Mouse (Mus musculus): ENCODE data around the gene Gm8229. TPM values are rescaled to one million over a fixed set of nuclear protein-coding genes. Genes with fewer than 3 reads are reported as not detected.
A peak's percentile ranks its signal among the peaks of the same experiment; 100 is the strongest.
"Not testable (repeated sequence)": the region's sequence is repeated elsewhere in the genome, so short reads cannot be mapped to it uniquely, and the experiment has no call there.

The Gm8229 gene
- total RNA-seq (2014; rRNA removed): not detected in 2 replicates
- not detected in 2 replicates for polyA plus RNA-seq (2012; rRNA removed)

DNA sequence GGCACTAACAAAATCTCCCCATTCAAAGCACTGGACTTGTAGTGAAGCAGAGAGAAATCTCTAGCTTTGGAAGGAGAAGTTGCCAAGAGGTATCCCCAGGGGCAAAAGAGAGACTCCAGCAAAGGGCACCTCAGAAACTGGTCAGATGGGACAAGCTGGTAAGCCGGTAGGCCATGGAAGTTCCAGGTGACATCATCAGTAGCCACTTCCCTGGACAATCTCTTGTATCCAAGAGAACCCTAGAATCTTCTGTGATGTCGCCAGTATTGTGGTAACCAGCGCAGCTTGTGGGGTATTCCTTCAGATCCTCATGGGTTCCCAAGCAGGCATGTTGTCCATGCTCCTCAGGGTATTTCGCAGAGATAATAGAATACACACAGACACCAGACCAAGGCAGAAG, at the start of gene Gm8229:
Gm8229 (plus strand) TSS at position 301 of the 400 bp plus-strand sequence.
- H3K27me3 ChIP-seq (ENCODE audit: control insufficient read depth, insufficient read depth, low read length); H3K36me3 ChIP-seq (ENCODE audit: control insufficient read depth, insufficient read depth, low read length); DNase-seq (ENCODE audit: extremely low read depth, low read depth, low spot score); H3K27ac ChIP-seq (replicated peaks; ENCODE audit: insufficient read depth, low read depth, low read length); H3K4me1 ChIP-seq (ENCODE audit: control insufficient read depth, insufficient read depth, low read length); H3K4me3 ChIP-seq (ENCODE audit: insufficient read depth, low read depth, low read length); H3K79me2 ChIP-seq (ENCODE audit: control insufficient read depth, insufficient read depth, low read length); H3K9ac ChIP-seq (ENCODE audit: low read depth, low read length): not testable (repeated sequence)
- WGBS: 85% methylated on average over 4 of the region's 4 CpGs

DNA sequence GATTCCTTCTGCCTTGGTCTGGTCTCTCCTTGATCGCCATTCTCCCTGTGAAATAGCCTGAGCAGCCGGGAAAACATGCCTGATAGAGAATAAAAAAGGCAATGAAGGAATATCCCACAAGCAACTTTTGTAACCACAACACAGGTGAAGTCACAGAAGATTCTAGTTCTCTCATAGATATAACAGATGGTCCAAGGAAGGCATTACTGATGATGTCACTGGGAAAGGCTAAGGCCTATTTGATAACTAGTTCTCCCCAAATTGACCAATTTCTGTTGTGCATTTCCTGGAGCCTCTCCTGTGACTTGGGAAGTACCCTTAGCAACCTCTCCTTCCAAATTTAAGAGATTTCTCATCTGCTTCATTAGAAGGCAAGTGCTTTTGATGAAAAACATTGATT, 26.7 kb upstream of the Gm8229 start, which contains the start of gene Gm5930:
Gm5930 (minus strand) TSS at position 101 of the 400 bp plus-strand sequence.
- H3K4me3 ChIP-seq (ENCODE audit: insufficient read depth, low read depth, low read length); H3K27me3 ChIP-seq (ENCODE audit: control insufficient read depth, insufficient read depth, low read length); H3K36me3 ChIP-seq (ENCODE audit: control insufficient read depth, insufficient read depth, low read length); H3K79me2 ChIP-seq (ENCODE audit: control insufficient read depth, insufficient read depth, low read length); DNase-seq (ENCODE audit: extremely low read depth, low read depth, low spot score); H3K4me1 ChIP-seq (ENCODE audit: control insufficient read depth, insufficient read depth, low read length); H3K27ac ChIP-seq (replicated peaks; ENCODE audit: insufficient read depth, low read depth, low read length); H3K9ac ChIP-seq (ENCODE audit: low read depth, low read length): not testable (repeated sequence)
- WGBS: no CpG with 5 or more reads among the region's 2 CpGs

DNA sequence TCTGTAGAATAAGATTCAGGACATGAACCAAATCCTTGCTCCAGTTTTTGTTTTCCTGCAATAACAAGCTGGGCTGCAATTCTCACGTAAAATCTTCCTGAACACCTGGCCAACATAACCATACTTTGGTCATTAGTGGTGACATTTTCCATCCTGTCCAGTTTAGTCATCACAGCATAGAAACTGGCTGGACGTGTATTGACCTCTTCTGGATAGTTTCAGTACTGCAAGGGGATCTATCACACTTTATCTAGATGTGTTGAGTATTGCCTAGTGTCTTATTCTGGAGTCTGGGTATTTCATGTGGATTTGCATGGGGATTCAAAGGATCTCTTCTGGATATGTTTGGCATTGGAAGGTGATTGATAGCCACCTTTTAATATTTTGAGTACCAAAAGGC, 3.7 kb upstream of the Gm8229 start:
- H3K36me3 ChIP-seq (ENCODE audit: control insufficient read depth, insufficient read depth, low read length); H3K4me1 ChIP-seq (ENCODE audit: control insufficient read depth, insufficient read depth, low read length); DNase-seq (ENCODE audit: extremely low read depth, low read depth, low spot score); H3K27ac ChIP-seq (replicated peaks; ENCODE audit: insufficient read depth, low read depth, low read length); H3K27me3 ChIP-seq (ENCODE audit: control insufficient read depth, insufficient read depth, low read length); H3K9ac ChIP-seq (ENCODE audit: low read depth, low read length); H3K79me2 ChIP-seq (ENCODE audit: control insufficient read depth, insufficient read depth, low read length); H3K4me3 ChIP-seq (ENCODE audit: insufficient read depth, low read depth, low read length): not testable (repeated sequence)
- 29% methylated on average over 2 of the region's 2 CpGs for WGBS

DNA sequence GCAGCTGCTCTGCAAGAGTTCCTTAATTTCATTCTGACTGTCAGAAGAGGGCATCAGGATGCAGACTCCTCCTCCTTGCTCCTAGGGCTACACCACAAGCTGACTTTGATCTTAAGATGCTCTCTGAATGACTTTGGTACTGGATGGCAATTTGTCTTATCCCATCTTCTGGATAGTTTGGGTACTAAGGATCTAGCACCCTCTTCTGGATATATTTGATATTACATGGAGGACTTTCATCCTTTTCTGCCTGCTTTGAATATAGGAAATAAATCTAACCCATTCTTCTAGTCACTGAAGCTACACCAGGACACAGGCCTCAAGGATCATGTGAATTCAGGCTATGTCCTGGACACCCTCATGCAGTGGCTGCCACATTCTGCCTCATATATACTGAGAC, 2.9 kb upstream of the Gm8229 start:
- not testable (repeated sequence) for H3K27ac ChIP-seq (replicated peaks; ENCODE audit: insufficient read depth, low read depth, low read length); H3K9ac ChIP-seq (ENCODE audit: low read depth, low read length); H3K4me1 ChIP-seq (ENCODE audit: control insufficient read depth, insufficient read depth, low read length); H3K36me3 ChIP-seq (ENCODE audit: control insufficient read depth, insufficient read depth, low read length); H3K4me3 ChIP-seq (ENCODE audit: insufficient read depth, low read depth, low read length); H3K79me2 ChIP-seq (ENCODE audit: control insufficient read depth, insufficient read depth, low read length); H3K27me3 ChIP-seq (ENCODE audit: control insufficient read depth, insufficient read depth, low read length)
- peak; percentile 0 for DNase-seq (ENCODE audit: extremely low read depth, low read depth, low spot score)

DNA sequence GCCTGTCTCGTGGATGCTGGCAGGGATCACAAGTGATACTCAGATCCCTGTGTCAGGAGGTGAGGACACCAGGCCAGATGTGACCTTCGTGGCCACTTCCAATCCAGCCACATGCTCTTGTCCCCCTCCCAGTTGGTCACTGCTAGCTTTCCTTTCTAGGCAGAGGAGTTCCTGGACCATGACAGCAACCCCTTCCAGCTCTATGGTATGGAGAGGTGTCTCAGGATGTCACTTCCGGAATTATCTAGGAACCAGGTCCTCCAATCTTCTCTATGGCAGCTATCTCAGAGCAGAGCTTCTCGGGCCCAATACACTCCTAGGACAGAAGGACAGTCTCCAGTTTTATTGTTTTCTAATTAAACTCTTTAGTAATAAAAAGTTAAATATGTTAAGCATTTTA, 19.1 kb downstream of the Gm8229 start:
- not testable (repeated sequence) for H3K27ac ChIP-seq (replicated peaks; ENCODE audit: insufficient read depth, low read depth, low read length); H3K9ac ChIP-seq (ENCODE audit: low read depth, low read length); H3K4me3 ChIP-seq (ENCODE audit: insufficient read depth, low read depth, low read length); H3K36me3 ChIP-seq (ENCODE audit: control insufficient read depth, insufficient read depth, low read length); H3K4me1 ChIP-seq (ENCODE audit: control insufficient read depth, insufficient read depth, low read length); H3K27me3 ChIP-seq (ENCODE audit: control insufficient read depth, insufficient read depth, low read length); H3K79me2 ChIP-seq (ENCODE audit: control insufficient read depth, insufficient read depth, low read length); DNase-seq (ENCODE audit: extremely low read depth, low read depth, low spot score)
- WGBS: 77% methylated on average over 4 of the region's 4 CpGs

DNA sequence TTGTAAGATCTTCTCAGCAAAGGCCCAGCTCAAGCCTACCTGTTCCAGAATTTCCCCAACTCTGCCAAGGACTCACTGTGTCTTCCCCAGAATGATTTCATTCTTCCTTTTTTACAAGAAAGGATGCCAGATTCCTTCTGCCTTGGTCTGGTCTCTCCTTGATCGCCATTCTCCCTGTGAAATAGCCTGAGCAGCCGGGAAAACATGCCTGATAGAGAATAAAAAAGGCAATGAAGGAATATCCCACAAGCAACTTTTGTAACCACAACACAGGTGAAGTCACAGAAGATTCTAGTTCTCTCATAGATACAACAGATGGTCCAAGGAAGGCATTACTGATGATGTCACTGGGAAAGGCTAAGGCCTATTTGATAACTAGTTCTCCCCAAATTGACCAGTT, 45.4 kb downstream of the Gm8229 start, which contains the start of gene Gm3371:
Gm3371 (minus strand) TSS at position 101 of the 400 bp plus-strand sequence.
- no CpG with 5 or more reads among the region's 2 CpGs for WGBS
- not testable (repeated sequence) for H3K4me1 ChIP-seq (ENCODE audit: control insufficient read depth, insufficient read depth, low read length); H3K9ac ChIP-seq (ENCODE audit: low read depth, low read length); H3K79me2 ChIP-seq (ENCODE audit: control insufficient read depth, insufficient read depth, low read length); H3K36me3 ChIP-seq (ENCODE audit: control insufficient read depth, insufficient read depth, low read length); H3K27ac ChIP-seq (replicated peaks; ENCODE audit: insufficient read depth, low read depth, low read length); H3K4me3 ChIP-seq (ENCODE audit: insufficient read depth, low read depth, low read length); H3K27me3 ChIP-seq (ENCODE audit: control insufficient read depth, insufficient read depth, low read length); DNase-seq (ENCODE audit: extremely low read depth, low read depth, low spot score)

Other genes with a start within 250 kb of the Gm8229 start
- gene Gm3327, start 241.5 kb upstream of the Gm8229 start, total RNA-seq (2014; rRNA removed): not detected in 2 replicates
- not detected in 2 replicates for gene Gm3327, start 241.5 kb upstream of the Gm8229 start, polyA plus RNA-seq (2012; rRNA removed)
- not detected in 2 replicates for gene Gm8212, start 167.7 kb upstream of the Gm8229 start, total RNA-seq (2014; rRNA removed)
- not detected in 2 replicates for gene Gm8212, start 167.7 kb upstream of the Gm8229 start, polyA plus RNA-seq (2012; rRNA removed)
- gene 4930503E14Rik, start 152.1 kb upstream of the Gm8229 start, total RNA-seq (2014; rRNA removed): not detected in 2 replicates
- not detected in 2 replicates for gene 4930503E14Rik, start 152.1 kb upstream of the Gm8229 start, polyA plus RNA-seq (2012; rRNA removed)
- not detected in 2 replicates for gene Gm8220, start 79.8 kb upstream of the Gm8229 start, total RNA-seq (2014; rRNA removed)
- gene Gm8220, start 79.8 kb upstream of the Gm8229 start, polyA plus RNA-seq (2012; rRNA removed): not detected in 2 replicates
- gene Gm5930, start 26.8 kb upstream of the Gm8229 start, total RNA-seq (2014; rRNA removed): not detected in 2 replicates
- gene Gm5930, start 26.8 kb upstream of the Gm8229 start, polyA plus RNA-seq (2012; rRNA removed): not detected in 2 replicates
- gene Gm3371, start 45.3 kb downstream of the Gm8229 start, total RNA-seq (2014; rRNA removed): not detected in 2 replicates
- not detected in 2 replicates for gene Gm3371, start 45.3 kb downstream of the Gm8229 start, polyA plus RNA-seq (2012; rRNA removed)
- not detected in 2 replicates for gene Gm8232, start 68.3 kb downstream of the Gm8229 start, total RNA-seq (2014; rRNA removed)
- not detected in 2 replicates for gene Gm8232, start 68.3 kb downstream of the Gm8229 start, polyA plus RNA-seq (2012; rRNA removed)
- not detected in 2 replicates for gene BC061237, start 127.1 kb downstream of the Gm8229 start, total RNA-seq (2014; rRNA removed)
- not detected in 2 replicates for gene BC061237, start 127.1 kb downstream of the Gm8229 start, polyA plus RNA-seq (2012; rRNA removed)
- not detected in 2 replicates for gene Gm17093, start 152.9 kb downstream of the Gm8229 start, total RNA-seq (2014; rRNA removed)
- gene Gm17093, start 152.9 kb downstream of the Gm8229 start, polyA plus RNA-seq (2012; rRNA removed): not detected in 2 replicates
- gene Gm8247, start 217.8 kb downstream of the Gm8229 start, total RNA-seq (2014; rRNA removed): not detected in 2 replicates
- not detected in 2 replicates for gene Gm8247, start 217.8 kb downstream of the Gm8229 start, polyA plus RNA-seq (2012; rRNA removed)

Data from liver, adult 2 months (tissue).